Mouse (Mus musculus) erythroblast, embryonic 14.5 days (primary cell): ENCODE data around the gene Atp5s.

Experiments
- GATA1 ChIP-seq: IDR thresholded peaks from 2 replicates; pipeline ENCODE4 v1.6.1; 2012; ENCODE audit warnings: low read length, inconsistent platforms, mixed read lengths
- TAL1 ChIP-seq: IDR thresholded peaks from 3 replicates; pipeline ENCODE4 v1.6.1; 2012; ENCODE audit warnings: low read length, inconsistent platforms, mixed read lengths

- TF ChIP-seq TAL1, result no peak
- no peak for TF ChIP-seq GATA1
Measured at GRCm38 (mm10) chr12:69724711-69725460, at the start of gene Atp5s, which contains the start of gene L2hgdh.
